Mouse (Mus musculus): Measurements from ENCODE around the gene Lgals2. TPM values are rescaled to one million over a fixed set of nuclear protein-coding genes. Genes with fewer than 3 reads are reported as not detected.
A peak's percentile ranks its signal among the peaks of the same experiment; 100 is the strongest.
"Not testable (repeated sequence)": the region's sequence is repeated elsewhere in the genome, so short reads cannot be mapped to it uniquely, and the experiment has no call there.

Lgals2 gene
- under 1 TPM; 0.62 to 0.64 TPM for total RNA-seq (2021)

DNA sequence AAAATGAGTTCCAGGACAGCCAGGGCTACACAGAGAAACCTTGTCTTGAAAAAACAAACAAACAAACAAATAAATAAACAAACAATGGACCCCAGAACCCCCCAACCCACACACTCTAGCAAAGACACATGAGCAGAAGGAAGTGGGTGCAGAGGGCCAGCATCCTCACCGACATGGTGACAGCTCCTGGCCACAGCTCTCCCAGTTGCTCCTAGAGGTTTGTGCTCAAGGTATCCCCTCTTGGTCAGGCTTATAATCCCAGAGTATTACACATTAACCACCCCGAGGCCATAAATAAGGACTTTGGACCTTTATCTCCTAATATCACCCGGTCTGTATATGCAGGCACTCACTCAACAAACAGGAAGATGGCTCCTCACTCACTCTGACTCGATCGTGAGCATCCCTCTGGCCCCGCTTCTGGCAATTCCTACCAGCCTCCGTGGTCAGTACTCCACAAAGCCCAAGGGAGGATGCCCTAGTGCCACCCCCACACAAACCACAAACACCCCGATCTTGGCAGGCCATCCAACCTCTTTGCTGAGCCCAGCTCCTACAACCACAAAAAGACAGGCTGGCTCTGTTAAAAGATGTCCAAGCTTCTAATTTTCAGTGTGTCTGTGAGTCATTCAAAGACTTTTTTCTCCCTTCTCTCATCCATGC is at the start of gene Lgals2:
Lgals2 (minus strand) TSS at position 227 of the 663 bp plus-strand sequence.
- DNase-seq (ENCODE audit: low spot score), result no peak
- intact Hi-C loops (cut with DNase I), result loop anchor here (2.0 kb wide), 1 partner anchor 13 kb away; no protein-coding TSS in a partner anchor

GRCm38 (mm10) chr15:78903243-78903642 is 47.9 kb upstream of the Lgals2 start:
- no peak for DNase-seq (ENCODE audit: low spot score)
- intact Hi-C loops (cut with DNase I), result loop anchor here (5.0 kb wide), 1 partner anchor 164 kb away; no protein-coding TSS in a partner anchor

- DNase-seq (ENCODE audit: low spot score), result no peak
- intact Hi-C loops (cut with DNase I), result loop anchor here (5.0 kb wide), 1 partner anchor 166 kb away; no protein-coding TSS in a partner anchor
Measured at GRCm38 (mm10) chr15:78901422-78901789, 46.1 kb upstream of the Lgals2 start.

DNA sequence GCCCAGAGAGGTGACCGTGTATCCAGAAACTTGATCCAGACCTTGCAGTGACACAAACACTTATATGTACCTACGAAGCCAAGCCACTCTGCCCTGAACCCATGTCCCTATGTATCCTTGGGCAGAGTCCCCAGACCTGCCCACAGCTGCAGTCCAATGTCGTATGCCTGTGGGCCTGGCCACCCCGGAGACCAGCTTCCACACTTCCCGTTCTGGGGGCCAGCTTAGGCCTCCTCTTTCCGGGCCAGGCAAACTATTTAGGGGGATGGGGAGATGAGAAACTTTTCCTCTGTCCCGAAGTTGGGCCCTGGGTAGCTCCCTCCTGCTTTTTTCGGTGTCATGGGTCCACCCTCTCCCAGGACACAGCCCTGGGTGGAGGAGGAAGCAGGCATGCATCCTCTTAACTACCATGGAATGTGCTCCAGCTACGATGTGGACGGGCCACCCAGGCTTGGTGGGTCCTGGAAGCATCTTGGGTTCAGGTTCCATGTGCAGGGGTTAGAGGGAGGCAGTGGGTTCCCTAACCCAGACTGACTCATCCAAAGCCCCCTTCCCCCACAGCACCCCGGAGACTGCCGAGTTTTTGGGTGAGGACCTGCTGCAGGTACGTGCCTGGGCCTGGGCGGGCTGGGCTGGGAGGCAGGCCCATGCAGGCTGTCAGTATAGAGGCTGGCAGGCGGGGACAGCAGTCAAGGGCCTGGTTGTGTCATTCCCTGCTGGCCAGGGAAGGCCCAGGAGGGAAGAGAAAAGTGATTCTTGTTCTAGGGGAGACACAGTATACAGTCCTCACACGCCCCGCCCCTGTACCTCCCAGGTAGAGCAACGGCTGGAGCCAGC is 45.5 kb upstream of the Lgals2 start:
- DNase-seq (ENCODE audit: low spot score), result no peak
- intact Hi-C loops (cut with DNase I), result loop anchor here (5.0 kb wide), 1 partner anchor 166 kb away; no protein-coding TSS in a partner anchor

- intact Hi-C loops (cut with DNase I), result loop anchor here (5.0 kb wide), 1 partner anchor 167 kb away; no protein-coding TSS in a partner anchor
- peak; percentile 32 for DNase-seq (ENCODE audit: low spot score)
Measured at GRCm38 (mm10) chr15:78899740-78900584, 44.6 kb upstream of the Lgals2 start, which contains the start of gene Sh3bp1. Gene Sh3bp1 (plus strand): TSS chr15:78899768.

- intact Hi-C loops (cut with DNase I), result no loop called here
- DNase-seq (ENCODE audit: low spot score), result no peak
Measured at GRCm38 (mm10) chr15:78899409-78899739, 44.0 kb upstream of the Lgals2 start, which contains the start of gene Gm49510. Gene Gm49510 (plus strand): TSS chr15:78899667.

GRCm38 (mm10) chr15:78898507-78899001 is 43.2 kb upstream of the Lgals2 start:
- no peak for DNase-seq (ENCODE audit: low spot score)
- intact Hi-C loops (cut with DNase I), result no loop called here

DNA sequence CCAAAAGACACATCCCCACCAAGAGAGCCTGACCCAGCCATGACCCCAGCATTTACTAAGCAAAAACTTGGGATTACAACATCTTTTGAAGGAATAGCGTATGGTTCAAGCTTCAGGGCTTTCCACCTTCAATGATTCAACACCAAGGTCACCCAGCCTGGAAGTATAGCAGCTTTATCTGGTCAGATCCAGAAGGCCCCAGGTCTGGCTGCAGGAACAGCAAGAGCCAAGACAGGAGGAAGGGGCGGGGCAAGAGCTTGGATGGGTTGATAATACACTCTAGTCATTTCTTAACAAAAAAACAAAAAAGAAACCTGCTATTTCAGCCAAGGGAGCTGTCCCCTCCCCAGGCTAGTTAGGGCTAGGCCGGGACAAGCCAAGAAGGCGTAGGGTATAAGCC is 42.2 kb upstream of the Lgals2 start:
- intact Hi-C loops (cut with DNase I), result no loop called here
- no peak for DNase-seq (ENCODE audit: low spot score)

GRCm38 (mm10) chr15:78896149-78896548 is 40.8 kb upstream of the Lgals2 start:
- intact Hi-C loops (cut with DNase I), result no loop called here
- no peak for DNase-seq (ENCODE audit: low spot score)

GRCm38 (mm10) chr15:78895741-78896140 is 40.4 kb upstream of the Lgals2 start:
- no peak for DNase-seq (ENCODE audit: low spot score)
- intact Hi-C loops (cut with DNase I), result no loop called here

DNA sequence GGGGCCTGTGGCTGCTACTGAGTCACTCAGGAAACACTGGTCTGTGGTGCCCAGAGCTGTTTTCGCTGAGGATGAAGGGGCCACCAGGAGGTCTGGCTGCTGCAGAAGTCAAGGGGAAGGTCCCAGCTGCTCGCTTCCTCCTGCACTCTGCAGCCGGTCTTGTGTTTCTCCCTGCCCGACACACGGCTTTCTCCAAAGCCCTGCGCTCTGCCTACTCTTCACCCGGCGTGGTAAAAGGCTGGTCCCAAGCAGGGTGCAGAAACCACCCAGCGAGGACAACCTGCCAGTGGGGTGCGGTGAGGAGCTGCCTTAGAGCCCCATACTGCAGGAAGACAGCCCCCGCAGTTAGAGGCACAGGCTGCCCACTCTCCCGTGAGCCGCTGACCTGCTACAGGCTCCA is 39.4 kb upstream of the Lgals2 start:
- intact Hi-C loops (cut with DNase I), result no loop called here

GRCm38 (mm10) chr15:78892440-78892839 is 37.1 kb upstream of the Lgals2 start:
- intact Hi-C loops (cut with DNase I), result no loop called here
- no peak for DNase-seq (ENCODE audit: low spot score)

More for the DNA sequence above, 39.4 kb upstream of the Lgals2 start:
- DNase-seq (ENCODE audit: low spot score), result no peak

DNA sequence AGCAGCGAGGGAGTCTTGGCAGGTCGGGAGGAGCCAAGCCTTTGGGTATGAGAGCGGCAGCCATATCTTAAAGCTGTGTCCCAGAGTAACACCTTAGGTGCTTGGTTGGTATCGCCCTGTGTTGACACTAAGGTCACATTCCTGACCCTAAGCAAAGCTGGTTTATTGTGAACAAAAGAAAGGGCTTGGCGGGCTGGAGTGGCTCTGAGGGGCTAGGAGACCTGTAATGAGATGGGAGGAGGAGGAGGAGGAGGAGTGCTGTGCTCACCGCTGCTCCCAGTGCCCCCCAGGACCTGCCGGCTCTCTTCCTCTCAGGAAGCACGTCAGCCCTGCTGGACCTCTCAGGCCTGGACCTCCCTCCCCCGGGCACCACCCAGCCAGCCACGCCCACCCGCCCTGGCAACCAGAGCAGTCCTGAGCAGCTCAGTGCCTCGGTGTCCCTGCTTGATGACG is 34.1 kb upstream of the Lgals2 start:
- intact Hi-C loops (cut with DNase I), result no loop called here
- no peak for DNase-seq (ENCODE audit: low spot score)

DNA sequence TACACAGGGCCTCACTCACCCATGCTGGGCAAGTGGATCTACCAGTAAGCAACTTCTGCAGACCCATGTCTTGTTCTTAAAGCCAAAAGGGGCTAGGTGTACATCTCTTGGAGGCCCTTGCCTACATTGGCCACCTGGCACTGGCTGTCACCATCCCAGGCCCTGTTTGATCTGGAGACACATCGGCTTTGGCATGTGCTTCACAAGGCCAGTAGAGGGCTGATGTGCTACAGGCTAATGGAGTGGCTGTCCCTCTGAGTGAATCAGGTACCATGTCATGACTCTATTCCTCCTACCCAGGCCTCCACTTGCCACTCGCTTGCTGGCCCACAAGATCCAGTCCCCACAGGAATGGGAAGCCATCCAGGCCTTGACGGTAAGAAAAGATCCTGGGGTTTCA is 26.5 kb upstream of the Lgals2 start:
- intact Hi-C loops (cut with DNase I), result no loop called here
- DNase-seq (ENCODE audit: low spot score), result no peak

DNA sequence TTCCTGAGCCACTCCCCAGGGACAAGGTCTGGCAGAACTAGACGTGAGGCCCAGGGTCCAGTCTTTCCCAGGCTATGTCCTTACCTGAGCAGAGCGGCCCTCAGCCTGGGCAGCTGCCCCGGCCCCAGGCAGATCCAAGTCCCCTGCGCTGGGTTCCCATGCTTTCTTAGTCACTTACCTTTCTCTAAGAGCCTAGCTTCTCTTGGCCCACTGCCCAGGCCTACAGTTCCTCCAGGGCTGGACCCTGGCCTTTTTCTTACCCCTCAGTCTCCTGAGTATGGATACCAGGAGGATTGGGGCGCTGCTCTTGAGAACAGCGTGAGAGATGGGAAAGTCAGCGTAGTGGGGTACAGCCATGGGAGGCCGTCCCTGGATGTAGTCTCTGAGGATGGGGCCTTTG is 25.1 kb upstream of the Lgals2 start:
- intact Hi-C loops (cut with DNase I), result no loop called here
- DNase-seq (ENCODE audit: low spot score), result no peak

DNA sequence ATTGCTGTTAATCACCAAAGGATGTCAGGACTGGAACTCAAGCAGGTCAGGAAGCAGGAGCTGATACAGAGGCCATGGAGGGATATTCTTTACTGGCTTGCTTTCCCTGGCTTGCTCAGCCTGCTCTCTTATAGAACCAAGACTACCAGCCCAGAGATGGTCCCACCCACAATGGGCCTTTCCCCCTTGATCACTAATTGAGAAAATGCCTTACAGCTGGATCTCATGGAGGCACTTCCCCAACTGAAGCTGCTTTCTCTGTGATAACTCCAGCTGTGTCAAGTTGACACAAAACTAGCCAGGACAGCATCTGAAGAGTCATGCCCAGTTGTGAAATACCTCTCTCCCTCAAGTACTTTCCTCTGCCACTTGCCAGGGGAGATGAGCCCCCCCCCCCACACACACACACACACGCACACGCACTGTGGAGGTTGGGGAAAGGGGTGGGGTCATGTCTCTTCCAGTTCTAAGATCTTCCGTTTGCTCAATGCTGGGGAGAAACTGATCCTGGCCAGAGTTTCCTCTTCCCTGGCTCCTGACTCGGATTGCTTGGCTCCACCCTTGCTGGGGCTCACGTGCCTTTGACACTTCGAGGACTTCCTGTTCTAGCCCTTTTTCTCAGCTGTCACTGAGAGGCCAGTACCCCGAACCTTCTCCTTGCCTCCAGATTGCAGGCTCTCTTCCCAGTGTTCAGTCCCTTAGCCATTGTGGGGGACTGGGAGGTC is 23.6 kb upstream of the Lgals2 start:
- DNase-seq (ENCODE audit: low spot score); intact Hi-C loops (cut with DNase I): not testable (repeated sequence)

GRCm38 (mm10) chr15:78877810-78878390 is 22.6 kb upstream of the Lgals2 start:
- intact Hi-C loops (cut with DNase I), result no loop called here
- DNase-seq (ENCODE audit: low spot score), result no peak

GRCm38 (mm10) chr15:78876991-78877809 is 21.9 kb upstream of the Lgals2 start, which contains the start of gene Gga1:
Gene Gga1 (plus strand): TSS chr15:78877190.
- intact Hi-C loops (cut with DNase I), result no loop called here
- peak; percentile 89 for DNase-seq (ENCODE audit: low spot score)

Measured in heart, postnatal 25 days (tissue).